Mouse (Mus musculus) cortical plate, adult 2 months (tissue): ENCODE measurements around the gene Slc38a1. TPM values are rescaled to one million over a fixed set of nuclear protein-coding genes. Genes with fewer than 3 reads are reported as not detected.

Experiments used
- H3K27ac ChIP-seq: fragments of 200-500 bp; 2 replicates; pipeline ENCODE4 v1.5.1; 2012; ENCODE audit warnings: low read length, control low read depth, inconsistent platforms; ENCODE audit not compliant: insufficient read depth
- H3K4me1 ChIP-seq: fragments of 200-500 bp; 2 replicates; pipeline ENCODE4 v1.6.1; 2011; ENCODE audit warnings: low read length; ENCODE audit not compliant: control insufficient read depth, insufficient read depth
- H3K4me3 ChIP-seq: fragments of 200-500 bp; 2 replicates; pipeline ENCODE4 v1.5.1; 2011; ENCODE audit warnings: mild to moderate bottlenecking, low read length, control low read depth; ENCODE audit not compliant: insufficient read depth
- CTCF ChIP-seq: fragments of 200-500 bp; IDR thresholded peaks from 2 replicates; pipeline ENCODE4 v1.5.1; 2011; ENCODE audit warnings: mild to moderate bottlenecking, control low read depth, low read length; ENCODE audit not compliant: insufficient read depth; ENCODE audit errors: extremely low read depth
- POLR2A ChIP-seq: fragments of 200-500 bp; IDR thresholded peaks from 2 replicates; pipeline ENCODE4 v1.6.1; 2011; ENCODE audit warnings: mild to moderate bottlenecking, low read length, control low read depth; ENCODE audit not compliant: insufficient read depth; ENCODE audit errors: extremely low read depth
- polyA plus RNA-seq: library from polyadenylated mRNA; depleted of rRNA; stranded (reverse); fragments of >200 nt; gene quantifications from 2 replicates; pipeline ENCODE4 v1.2.3, GENCODE M21; 2012

The Slc38a1 gene
- polyA plus RNA-seq, 1 experiment = 57.3 TPM

DNA sequence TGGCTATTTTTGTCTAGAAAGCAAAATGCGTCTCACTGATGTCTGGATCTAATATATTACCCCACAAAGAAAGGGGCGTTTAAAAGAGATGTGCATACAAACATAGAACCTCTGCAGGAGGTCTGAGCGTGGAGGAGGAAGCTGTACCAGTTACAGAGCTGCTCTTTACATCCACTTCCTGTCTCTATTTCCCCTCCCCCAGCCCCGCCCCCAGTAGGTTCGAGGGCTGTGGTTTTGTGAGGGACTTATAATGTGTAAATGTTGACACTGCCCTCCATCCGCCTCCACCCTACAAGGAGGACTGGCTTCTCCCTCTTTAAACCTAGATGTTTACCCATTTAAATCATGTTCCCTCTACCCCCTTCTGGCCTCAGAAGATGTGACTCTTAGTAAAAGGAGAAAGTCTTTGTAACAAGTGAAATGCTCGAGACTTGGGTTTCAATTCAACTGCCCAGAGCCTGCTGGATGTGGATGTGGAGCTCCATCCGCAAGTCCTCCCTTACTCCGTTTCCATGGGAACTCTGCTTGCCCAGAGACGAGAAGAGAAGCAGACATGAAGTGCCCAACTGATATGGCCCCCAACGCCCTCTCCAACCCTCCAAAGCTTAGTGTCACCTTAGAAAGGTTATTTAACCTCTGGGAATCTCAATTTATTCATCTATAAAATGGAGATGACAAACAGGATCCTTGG lies 43.7 kb downstream of the Slc38a1 start:
- H3K4me1 ChIP-seq = no peaks in the 10 kb centered on the region; the same call in 1 of the 2 replicates
- no peak overlapping the region for H3K27ac ChIP-seq
- H3K4me3 ChIP-seq = no peak overlapping the region
- TF ChIP-seq POLR2A (no peak), CTCF (no peak)

DNA sequence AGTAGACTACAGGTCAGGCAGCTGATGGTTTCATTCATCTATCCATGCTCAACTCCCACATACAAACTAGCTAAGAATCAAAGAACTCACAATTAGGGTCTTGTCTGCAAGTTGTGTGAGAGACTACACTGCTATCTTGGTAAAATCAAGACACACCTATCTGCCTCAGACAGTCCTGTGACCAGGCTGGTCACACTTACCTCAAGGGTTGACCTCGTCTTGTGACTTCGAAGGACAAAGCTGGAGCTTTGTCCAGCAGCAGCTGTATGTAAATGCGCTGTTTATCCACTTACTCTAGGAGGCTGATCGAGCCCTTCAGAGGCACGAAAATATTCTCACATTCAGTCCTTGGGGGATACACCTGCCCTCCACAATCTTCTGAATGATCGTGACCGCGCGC lies 45.6 kb downstream of the Slc38a1 start:
- no peak for TF ChIP-seq CTCF
- no peak for TF ChIP-seq POLR2A
- H3K4me1 ChIP-seq = no peaks in the 10 kb centered on the region; the same call in 1 of the 2 replicates

DNA sequence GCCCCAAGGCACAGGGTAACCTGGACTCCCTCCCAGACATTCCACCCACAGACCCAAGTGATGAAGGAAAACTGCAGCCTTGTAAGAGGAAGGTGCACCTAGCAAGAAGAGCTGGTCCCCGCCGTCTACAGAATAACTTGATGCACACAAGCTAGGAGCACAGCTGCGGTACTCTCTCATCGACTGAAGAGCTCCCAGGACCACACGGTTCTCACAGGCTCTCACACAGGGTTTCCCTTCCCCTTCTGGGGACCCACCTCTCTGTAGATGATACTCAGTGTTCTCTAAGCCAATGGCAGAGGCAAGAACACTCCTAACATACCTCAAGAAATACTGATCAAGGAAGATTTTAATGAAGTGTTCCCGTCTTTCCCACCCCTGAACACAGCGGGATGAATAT lies 48.4 kb downstream of the Slc38a1 start:
- Histone ChIP-seq H3K4me3 (no peak overlapping the region), H3K4me1 (no peaks in the 10 kb centered on the region; the same call in 1 of the 2 replicates), H3K27ac (no peak overlapping the region)
- TF ChIP-seq POLR2A (no peak), CTCF (no peak)

More for the DNA sequence above, 45.6 kb downstream of the Slc38a1 start:
- Histone ChIP-seq H3K4me3 (no peak overlapping the region), H3K27ac (no peak overlapping the region)

DNA sequence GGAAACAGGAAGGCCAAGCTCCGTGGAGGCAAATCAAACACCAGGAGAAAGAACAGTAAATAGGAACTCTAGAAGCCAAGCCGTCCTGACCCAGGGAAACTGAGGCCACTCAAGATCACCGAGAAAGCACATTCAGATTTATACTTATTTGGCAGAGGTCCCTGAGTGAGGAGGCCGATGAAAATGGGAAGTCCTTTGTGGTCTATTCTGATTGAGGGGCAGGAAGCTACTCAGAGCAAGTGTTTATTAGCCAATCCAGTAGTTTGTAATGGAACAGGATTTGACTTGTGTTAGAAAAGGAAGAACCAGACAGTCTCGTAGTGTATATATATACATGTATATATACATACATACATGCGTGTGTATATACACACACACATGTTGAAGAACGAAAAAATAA lies 48.8 kb downstream of the Slc38a1 start:
- Histone ChIP-seq H3K4me3 (no peak overlapping the region), H3K27ac (no peak overlapping the region)

GRCm38 (mm10) chr15:96593457-96593856 lies 49.3 kb downstream of the Slc38a1 start:
- Histone ChIP-seq H3K4me1 (no peaks in the 10 kb centered on the region; the same call in 1 of the 2 replicates), H3K27ac (no peak overlapping the region), H3K4me3 (no peak overlapping the region)
- TF ChIP-seq CTCF = no peak
- no peak for TF ChIP-seq POLR2A

More for the DNA sequence above, 48.8 kb downstream of the Slc38a1 start:
- TF ChIP-seq CTCF = no peak
- TF ChIP-seq POLR2A = no peak
- H3K4me1 ChIP-seq = no peaks in the 10 kb centered on the region; the same call in 1 of the 2 replicates

GRCm38 (mm10) chr15:96592976-96593375 lies 49.7 kb downstream of the Slc38a1 start:
- TF ChIP-seq CTCF (no peak), POLR2A (no peak)
- no peak overlapping the region for H3K4me3 ChIP-seq
- no peaks in the 10 kb centered on the region for H3K4me1 ChIP-seq
- H3K27ac ChIP-seq = no peak overlapping the region

- Histone ChIP-seq H3K27ac (no peak overlapping the region), H3K4me3 (no peak overlapping the region), H3K4me1 (no peaks in the 10 kb centered on the region)
- no peak for TF ChIP-seq CTCF
- TF ChIP-seq POLR2A = no peak
These were observed 50.8 kb downstream of the Slc38a1 start for GRCm38 (mm10) chr15:96591876-96592417.

DNA sequence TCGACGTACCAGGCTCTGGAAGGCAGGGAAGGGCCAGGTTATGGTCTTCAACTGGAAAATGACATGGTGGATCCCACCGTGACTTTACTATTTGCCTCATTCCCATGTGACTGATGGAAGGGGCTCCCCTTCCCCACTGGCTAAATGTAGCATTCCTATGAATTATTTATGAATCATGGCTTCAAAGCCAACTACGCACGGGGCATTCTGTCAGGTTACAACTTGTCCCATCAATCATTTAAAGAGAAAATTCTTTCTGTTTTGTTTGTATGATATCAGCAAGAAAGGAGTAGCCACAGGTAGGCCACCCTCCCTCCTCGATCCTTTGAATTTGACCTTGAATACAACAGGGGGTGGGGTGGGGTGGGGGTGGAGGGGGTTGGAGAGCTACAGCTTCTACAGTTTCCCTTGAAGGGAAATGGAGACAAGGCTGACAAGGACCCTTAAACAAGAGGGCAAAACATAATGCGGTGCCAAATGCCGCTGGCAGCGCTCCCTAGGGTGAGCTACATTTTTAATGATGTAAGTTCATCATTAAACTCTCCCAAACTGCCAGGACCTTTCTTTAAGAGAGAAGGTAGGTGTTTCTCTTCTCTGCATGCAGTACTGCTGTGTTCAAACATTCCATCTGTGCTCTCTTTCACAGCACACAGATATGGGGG lies 53.6 kb downstream of the Slc38a1 start:
- no peaks in the 10 kb centered on the region for H3K4me1 ChIP-seq
- no peak overlapping the region for H3K27ac ChIP-seq
- no peak overlapping the region for H3K4me3 ChIP-seq
- no peak for TF ChIP-seq POLR2A
- no peak for TF ChIP-seq CTCF

DNA sequence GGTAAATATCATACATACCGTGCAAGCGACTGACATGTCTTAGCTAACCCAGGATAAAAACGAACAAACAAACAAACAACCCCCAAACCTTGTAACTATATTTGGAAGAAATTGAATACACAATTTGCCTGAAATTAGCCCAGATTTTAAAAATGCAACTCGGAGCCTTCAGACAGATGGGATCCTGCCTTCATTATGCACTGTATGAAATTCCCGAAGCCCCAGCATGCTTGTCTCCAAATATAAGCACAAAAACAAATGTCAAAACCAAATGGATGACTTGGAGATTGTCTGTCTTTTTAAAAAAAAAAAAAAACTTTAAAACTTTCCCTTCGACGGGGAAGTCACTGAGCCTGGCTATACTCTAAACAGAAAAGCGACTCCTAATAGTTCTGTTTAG lies 54.7 kb downstream of the Slc38a1 start:
- Histone ChIP-seq H3K4me3 (no peak overlapping the region), H3K4me1 (no peaks in the 10 kb centered on the region), H3K27ac (no peak overlapping the region)
- TF ChIP-seq POLR2A (no peak), CTCF (no peak)
